Mouse (Mus musculus): ENCODE data around the gene Limch1.

Limch1 gene

GRCm38 (mm10) chr5:66918316-66919305 lies 173.0 kb downstream of the Limch1 start:
- in situ Hi-C loops (cut with MboI, MseI), result no loop called here

- in situ Hi-C loops (cut with MboI, MseI), result no loop called here
Observed at GRCm38 (mm10) chr5:66922582-66922981, 177.0 kb downstream of the Limch1 start.

GRCm38 (mm10) chr5:66929291-66929690 lies 183.7 kb downstream of the Limch1 start:
- in situ Hi-C loops (cut with MboI, MseI), result no loop called here

GRCm38 (mm10) chr5:66933134-66933804 lies 187.6 kb downstream of the Limch1 start:
- in situ Hi-C loops (cut with MboI, MseI), result no loop called here

GRCm38 (mm10) chr5:66934585-66934984 lies 189.0 kb downstream of the Limch1 start:
- in situ Hi-C loops (cut with MboI, MseI), result no loop called here

- in situ Hi-C loops (cut with MboI, MseI), result no loop called here
Observed at GRCm38 (mm10) chr5:66937376-66937775, 191.7 kb downstream of the Limch1 start.

GRCm38 (mm10) chr5:66941710-66942450 lies 196.3 kb downstream of the Limch1 start:
- in situ Hi-C loops (cut with MboI, MseI), result no loop called here

GRCm38 (mm10) chr5:66942922-66943321 lies 197.3 kb downstream of the Limch1 start:
- in situ Hi-C loops (cut with MboI, MseI), result no loop called here

- in situ Hi-C loops (cut with MboI, MseI), result no loop called here
Observed at GRCm38 (mm10) chr5:66943521-66943920, 197.9 kb downstream of the Limch1 start.

- in situ Hi-C loops (cut with MboI, MseI), result no loop called here
Observed at GRCm38 (mm10) chr5:66947958-66948357, 202.3 kb downstream of the Limch1 start.

- in situ Hi-C loops (cut with MboI, MseI), result no loop called here
Observed at GRCm38 (mm10) chr5:66949098-66949692, 203.6 kb downstream of the Limch1 start.

- in situ Hi-C loops (cut with MboI, MseI), result no loop called here
Observed at GRCm38 (mm10) chr5:66953375-66953774, 207.7 kb downstream of the Limch1 start.

GRCm38 (mm10) chr5:66953971-66954644 lies 208.5 kb downstream of the Limch1 start:
- in situ Hi-C loops (cut with MboI, MseI), result no loop called here

GRCm38 (mm10) chr5:66955245-66955644 lies 209.6 kb downstream of the Limch1 start:
- in situ Hi-C loops (cut with MboI, MseI), result no loop called here

- in situ Hi-C loops (cut with MboI, MseI), result no loop called here
Observed at GRCm38 (mm10) chr5:66957656-66958055, 212.0 kb downstream of the Limch1 start.

GRCm38 (mm10) chr5:66958118-66958517 lies 212.5 kb downstream of the Limch1 start:
- in situ Hi-C loops (cut with MboI, MseI), result no loop called here

GRCm38 (mm10) chr5:66959968-66960367 lies 214.3 kb downstream of the Limch1 start:
- in situ Hi-C loops (cut with MboI, MseI), result no loop called here

- in situ Hi-C loops (cut with MboI, MseI), result no loop called here
Observed at GRCm38 (mm10) chr5:66965442-66965841, 219.8 kb downstream of the Limch1 start.

GRCm38 (mm10) chr5:66967147-66967546 lies 221.5 kb downstream of the Limch1 start:
- in situ Hi-C loops (cut with MboI, MseI), result no loop called here

- in situ Hi-C loops (cut with MboI, MseI), result no loop called here
Observed at GRCm38 (mm10) chr5:66967646-66968045, 222.0 kb downstream of the Limch1 start.

Data from T-helper 17 cell (primary cell).